Mouse (Mus musculus): ENCODE measurements at regions not wholly inside any gene's neighbourhood (a gene's known extent, or its start where the extent isn't known, plus 50 kb on each side); places are given as distances from the start of the nearest gene placed in this dataset.

DNA sequence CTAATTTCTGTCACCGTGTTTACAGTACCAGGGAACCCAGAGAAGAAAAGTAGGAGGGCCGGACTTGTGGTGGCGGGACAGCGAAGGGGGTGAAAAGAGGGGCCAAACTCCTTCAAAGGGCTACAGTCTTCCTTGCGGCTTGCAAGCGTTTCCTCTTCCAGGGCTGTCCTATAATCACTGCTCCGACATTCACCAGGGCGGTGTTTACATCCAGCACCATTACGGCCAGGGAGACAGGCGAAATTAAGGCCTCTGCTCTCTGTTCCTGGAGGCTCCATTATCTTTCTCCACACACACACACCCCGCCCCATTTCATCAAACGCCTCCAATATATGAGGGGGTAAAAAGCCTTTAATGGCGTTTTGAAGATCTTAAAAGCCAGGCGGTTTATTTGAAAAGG, 162.8 kb upstream of the Tbx3 start:
- DNase-seq, result no peak

DNA sequence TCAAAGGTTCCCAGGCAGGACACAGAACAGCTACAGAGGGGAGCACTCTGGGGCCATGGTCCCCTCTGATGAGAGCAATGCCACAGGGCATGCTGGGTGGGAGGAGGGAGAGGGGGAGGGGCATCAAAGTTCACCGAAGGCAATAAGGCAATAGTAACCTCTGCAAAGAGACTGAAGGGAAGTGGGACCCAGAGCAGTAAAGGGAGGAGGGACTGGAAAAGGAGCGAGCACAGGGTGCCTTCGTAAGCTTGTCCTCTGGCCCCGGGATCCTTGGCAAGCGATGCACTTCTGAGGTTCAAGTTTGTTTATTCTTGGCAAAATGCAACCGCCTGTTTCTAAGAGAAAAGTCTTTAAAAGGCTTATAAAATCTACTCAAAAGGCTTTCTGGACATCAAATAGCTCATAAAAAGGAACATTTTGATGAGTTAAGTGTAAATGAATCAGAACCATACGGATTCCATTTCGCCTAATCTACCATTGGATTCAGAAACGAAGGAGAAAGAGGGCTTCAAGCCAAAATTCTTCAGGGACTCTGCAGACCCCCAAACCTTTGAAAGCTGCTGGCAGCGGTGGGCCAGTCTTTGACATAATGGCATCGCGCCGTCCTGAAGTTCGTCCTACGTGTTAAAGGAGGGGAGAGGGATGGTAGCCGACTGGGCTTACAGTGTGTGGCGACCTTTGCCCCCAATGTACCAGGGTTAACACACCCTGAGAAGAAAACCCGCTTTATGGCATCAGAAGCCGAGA, 151.8 kb upstream of the Tbx3 start:
- no peak for DNase-seq

GRCm38 (mm10) chr5:119524171-119524570, 146.3 kb upstream of the Tbx3 start:
- DNase-seq, result no peak

GRCm38 (mm10) chr5:119525960-119526359, 144.5 kb upstream of the Tbx3 start:
- DNase-seq, result no peak

GRCm38 (mm10) chr5:119530009-119530408, 140.5 kb upstream of the Tbx3 start:
- DNase-seq, result no peak

DNA sequence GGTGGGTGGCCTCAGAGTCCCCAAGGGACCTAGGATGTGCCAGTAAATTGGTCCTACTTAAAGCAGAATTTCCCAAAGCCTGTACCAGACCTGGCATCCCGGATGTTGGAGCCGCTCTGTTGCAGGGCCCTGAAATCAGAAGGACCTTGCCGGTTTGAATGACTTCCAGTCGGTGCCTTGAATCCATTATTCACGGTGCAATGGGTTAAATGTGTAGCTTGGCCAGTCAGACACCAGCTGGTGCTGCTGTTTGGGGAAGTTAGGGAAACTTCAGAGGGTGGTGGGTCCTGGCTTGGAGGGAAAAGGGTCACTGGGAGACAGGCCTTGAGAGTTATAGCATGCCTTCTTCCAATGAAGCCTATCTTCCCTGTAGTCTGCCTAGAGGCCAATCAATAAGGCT, 135.5 kb upstream of the Tbx3 start:
- DNase-seq, result no peak

- peak; percentile 15 for DNase-seq
Observed at GRCm38 (mm10) chr5:119542836-119543235, 127.6 kb upstream of the Tbx3 start.

DNA sequence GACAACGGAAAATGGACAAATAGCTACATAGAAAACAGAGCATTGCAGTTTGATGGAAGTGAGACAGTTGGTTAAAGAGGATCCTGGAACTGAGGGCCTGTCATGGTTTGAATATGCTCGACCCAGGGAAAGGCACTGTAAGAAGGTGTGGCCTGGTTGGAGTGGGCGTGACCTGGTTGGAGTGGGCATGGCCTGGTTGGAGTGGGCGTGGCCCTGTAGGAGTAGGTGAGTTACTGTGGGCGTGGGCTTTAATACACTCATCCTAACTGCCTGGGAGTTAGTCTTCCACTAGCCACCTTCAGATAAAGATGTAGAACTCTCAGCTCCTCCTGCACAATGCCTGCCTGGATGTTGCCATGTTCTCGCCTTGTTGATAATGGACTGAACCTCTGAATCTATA, 126.8 kb upstream of the Tbx3 start:
- DNase-seq, result no peak

GRCm38 (mm10) chr5:119544681-119545080, 125.8 kb upstream of the Tbx3 start:
- DNase-seq, result peak; percentile 30

GRCm38 (mm10) chr5:119547070-119547469, 123.4 kb upstream of the Tbx3 start:
- DNase-seq, result no peak

- DNase-seq, result no peak
Observed at GRCm38 (mm10) chr5:119550916-119551315, 119.6 kb upstream of the Tbx3 start.

GRCm38 (mm10) chr5:119553469-119553868, 117.0 kb upstream of the Tbx3 start:
- no peak for DNase-seq

DNA sequence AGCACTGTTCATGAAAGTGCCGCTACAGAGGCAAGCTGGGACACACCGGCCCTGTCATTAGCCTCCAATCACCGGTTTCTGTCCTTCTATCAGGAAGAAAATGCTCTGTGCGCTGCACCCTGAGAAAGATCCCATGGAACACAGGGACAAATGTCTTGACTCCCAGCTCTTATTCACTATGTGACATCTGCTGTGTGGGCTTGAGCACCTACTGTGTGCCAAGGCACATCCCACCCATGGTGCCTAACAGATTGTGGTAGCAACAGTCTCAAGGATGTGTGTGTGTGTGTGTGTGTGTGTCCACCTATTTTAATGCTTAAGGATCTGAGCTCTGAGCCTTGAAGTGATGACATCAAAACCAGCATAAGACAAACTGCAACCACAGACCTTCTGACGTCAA, 113.4 kb upstream of the Tbx3 start:
- no peak for DNase-seq

DNA sequence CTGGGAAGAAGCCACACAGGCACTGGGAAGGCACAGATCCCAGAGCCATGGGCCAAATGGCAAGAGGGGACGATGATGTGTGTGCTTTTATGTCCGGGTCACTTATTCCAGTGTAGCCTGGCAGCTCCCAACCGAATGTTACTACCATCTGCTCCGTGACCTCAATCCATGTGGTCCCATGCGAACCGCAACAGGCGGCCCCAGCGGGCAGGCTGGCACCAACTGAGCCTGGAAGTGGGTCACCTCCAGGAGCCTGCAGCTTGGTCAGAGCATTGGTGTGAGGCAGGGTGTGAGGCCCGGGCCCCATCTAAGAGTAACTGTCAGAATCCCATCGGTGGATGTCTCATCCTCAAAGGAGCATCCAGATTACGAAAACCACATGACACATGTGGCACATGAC, 110.8 kb upstream of the Tbx3 start:
- no peak for DNase-seq

GRCm38 (mm10) chr5:119560392-119560791, 110.1 kb upstream of the Tbx3 start:
- no peak for DNase-seq

- no peak for DNase-seq
Observed at GRCm38 (mm10) chr5:119561531-119561930, 108.9 kb upstream of the Tbx3 start.

- DNase-seq, result peak; percentile 30
Observed at GRCm38 (mm10) chr5:119563510-119564351, 106.7 kb upstream of the Tbx3 start.

DNA sequence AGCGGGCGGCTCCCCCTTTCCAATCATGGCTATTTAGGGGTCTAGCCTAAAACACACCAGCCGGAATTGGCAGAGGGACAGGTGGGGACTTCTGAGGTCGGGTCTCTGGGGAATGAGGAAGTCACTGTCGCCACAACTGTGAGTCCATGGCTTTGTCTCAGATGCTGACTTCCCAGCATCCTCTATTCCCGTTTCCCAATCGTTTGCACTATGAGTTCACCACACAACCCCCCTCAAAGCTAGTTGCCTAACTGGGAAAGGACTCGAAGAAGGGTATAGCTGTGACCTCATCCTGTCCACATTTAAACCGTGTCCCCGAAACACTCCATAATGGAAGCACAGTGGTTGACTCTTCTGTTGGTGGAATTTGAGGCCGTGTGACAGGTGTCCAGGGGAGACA, 102.8 kb upstream of the Tbx3 start:
- no peak for DNase-seq

DNA sequence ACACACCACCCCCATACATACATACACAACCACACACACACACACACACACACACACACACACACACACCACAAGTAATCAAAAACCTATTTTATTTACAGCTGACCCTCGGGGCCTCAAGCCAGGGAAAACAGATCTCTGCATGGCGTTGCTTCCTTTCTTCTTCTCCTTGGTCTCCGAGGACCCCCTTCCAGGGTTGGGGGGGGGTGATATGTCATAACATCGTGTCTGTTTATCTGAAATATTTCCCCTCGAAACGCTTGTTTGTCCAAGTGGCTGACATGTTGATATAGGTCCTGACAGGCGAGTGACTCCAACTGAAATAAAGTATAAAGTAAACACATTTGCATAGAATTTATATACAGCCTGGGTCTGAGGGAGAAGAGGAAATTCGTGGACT, 100.4 kb upstream of the Tbx3 start:
- DNase-seq, result no peak

- no peak for DNase-seq
Observed at GRCm38 (mm10) chr5:119571644-119572043, 98.8 kb upstream of the Tbx3 start.

- DNase-seq, result no peak
Observed at GRCm38 (mm10) chr5:119575124-119575523, 95.3 kb upstream of the Tbx3 start.

DNA sequence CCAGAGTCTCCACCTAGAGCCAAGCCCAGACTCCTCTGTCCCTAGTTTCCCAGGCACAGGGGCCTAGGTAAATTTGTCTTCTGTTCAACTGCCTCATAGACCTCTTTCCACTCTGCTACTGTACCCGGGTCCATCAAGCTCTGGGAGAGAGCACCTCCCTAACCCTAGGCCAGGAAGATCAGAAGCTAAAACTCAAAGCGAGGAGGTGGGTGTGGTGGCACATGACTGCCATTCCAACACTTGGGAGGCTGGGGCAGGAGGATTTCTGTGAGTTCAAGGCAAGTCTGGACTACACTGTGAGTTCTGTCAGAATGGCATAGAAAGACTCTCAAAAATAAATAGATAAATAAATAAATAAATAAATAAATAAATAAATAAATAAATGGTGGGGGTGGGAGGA, 91.2 kb upstream of the Tbx3 start:
- DNase-seq, result no peak

DNA sequence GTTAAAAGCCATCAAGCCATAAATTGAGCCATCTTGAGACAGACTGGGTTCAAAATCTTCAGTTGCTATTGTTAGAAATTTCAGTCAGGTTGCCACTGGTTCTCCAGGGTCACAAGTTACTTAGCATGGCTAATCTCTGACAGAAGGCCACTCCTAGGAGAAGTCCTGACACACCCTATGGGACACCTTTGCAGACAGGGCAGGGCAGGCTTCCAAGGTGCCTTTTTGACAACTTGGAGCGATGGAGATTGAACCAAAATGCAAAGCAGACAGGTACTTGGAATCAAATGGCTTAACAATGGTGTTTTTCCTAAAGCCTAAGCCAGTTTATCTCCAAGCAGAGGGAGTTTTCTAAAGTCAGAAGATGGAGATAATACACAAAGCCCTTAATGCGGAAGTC, 90.7 kb upstream of the Tbx3 start:
- DNase-seq, result no peak

- DNase-seq, result no peak
Observed at GRCm38 (mm10) chr5:119580395-119580794, 90.1 kb upstream of the Tbx3 start.
